Mouse (Mus musculus): ENCODE measurements around the gene Blnk. TPM values are rescaled to one million over a fixed set of nuclear protein-coding genes. Genes with fewer than 3 reads are reported as not detected.

Blnk gene
- polyA plus RNA-seq, 1 experiment from 2014 or later: 0.21 TPM

DNA sequence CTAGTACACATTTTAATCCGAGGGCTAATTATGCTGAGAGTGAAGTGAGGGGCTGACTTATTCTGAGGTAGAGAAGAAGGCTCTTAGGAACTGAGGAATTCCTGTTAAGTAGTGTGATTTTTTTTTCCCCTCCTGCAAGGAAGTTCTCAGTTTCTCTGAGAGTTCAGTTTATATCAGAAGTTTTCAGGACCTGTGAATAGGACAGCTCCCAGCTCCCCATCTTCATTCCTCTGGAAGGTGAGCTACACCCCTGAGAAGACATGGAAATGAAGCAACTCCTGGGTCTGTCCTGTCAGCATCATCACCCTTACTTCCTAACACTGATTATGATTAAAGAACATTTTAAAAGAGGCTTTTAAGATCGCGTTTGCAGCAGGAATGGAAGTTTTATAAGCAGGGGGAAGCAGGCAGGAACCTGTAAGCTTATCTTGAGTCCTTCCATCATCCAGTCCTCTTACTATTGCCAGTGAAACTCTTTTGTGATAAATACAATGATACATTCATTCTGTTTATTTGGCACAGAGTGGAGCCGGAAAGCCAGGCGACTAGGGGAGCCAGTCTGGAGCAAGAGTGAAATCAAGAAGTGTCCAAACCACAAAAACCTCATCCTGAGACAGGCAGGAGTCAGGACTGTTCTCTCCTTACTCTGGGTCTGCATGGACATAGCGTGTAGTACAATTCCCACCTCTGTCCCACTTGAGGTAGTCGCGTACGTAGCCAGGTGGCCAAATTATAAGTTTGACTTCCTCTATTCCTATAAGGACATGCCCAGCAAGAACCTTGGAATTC, 62.6 kb downstream of the Blnk start:
- no peaks in the 10 kb centered on the region for H3K27me3 ChIP-seq (ENCODE audit: control insufficient read depth, insufficient read depth, low read length)
- no peaks in the 10 kb centered on the region for H3K9me3 ChIP-seq (replicated peaks; ENCODE audit: control insufficient read depth, low read length)
- H3K4me2 ChIP-seq: no peak overlapping the region
- H3K4me1 ChIP-seq (ENCODE audit: control insufficient read depth, insufficient read depth, low read length): no peaks in the 10 kb centered on the region
- H3K9ac ChIP-seq (ENCODE audit: low read depth, low read length): no peak overlapping the region
- no peak overlapping the region for H3K4me3 ChIP-seq (ENCODE audit: low read depth, low read length)
- no peak for ATAC-seq (replicated peaks; ENCODE audit: insufficient number of reproducible peaks, low FRiP score, low TSS enrichment)
- no peaks in the 10 kb centered on the region for H3K36me3 ChIP-seq (ENCODE audit: control insufficient read depth, insufficient read depth, low read length)
- no peak overlapping the region for H3K27ac ChIP-seq (ENCODE audit: low read depth, low read length)
- 68% methylated on average over 9 of the region's 9 CpGs for WGBS (ENCODE audit: insufficient replicate concordance)

DNA sequence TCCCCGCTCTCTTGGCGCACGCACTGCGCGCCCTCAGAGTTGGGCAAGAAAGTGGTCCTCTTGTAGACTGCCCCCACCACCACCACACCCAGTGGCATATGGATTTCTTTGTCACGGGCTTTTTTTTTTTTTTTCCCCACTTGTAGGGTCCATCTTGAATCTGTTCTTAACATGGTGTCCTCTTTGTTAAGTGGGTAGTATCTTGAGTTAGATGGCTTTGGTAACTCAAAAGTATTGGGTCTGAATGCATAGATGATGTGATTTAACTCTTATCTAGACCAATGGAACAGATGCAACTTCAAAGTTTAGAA, 99.0 kb downstream of the Blnk start:
- Histone ChIP-seq H3K4me2 (peak overlapping the region; percentile 78), H3K4me3 (ENCODE audit: low read depth, low read length) (peak overlapping the region; percentile 72), H3K27me3 (ENCODE audit: control insufficient read depth, insufficient read depth, low read length) (peaks cover 6% of the 10 kb centered on the region), H3K9me3 (replicated peaks; ENCODE audit: control insufficient read depth, low read length) (peaks cover 3% of the 10 kb centered on the region; the same call in 1 of the 2 replicates), H3K36me3 (ENCODE audit: control insufficient read depth, insufficient read depth, low read length) (no peaks in the 10 kb centered on the region), H3K9ac (ENCODE audit: low read depth, low read length) (peak overlapping the region; percentile 90), H3K27ac (ENCODE audit: low read depth, low read length) (peak overlapping the region; percentile 94; the same call in 1 of the 2 replicates), H3K4me1 (ENCODE audit: control insufficient read depth, insufficient read depth, low read length) (no peaks in the 10 kb centered on the region)
- no peak for ATAC-seq (replicated peaks; ENCODE audit: insufficient number of reproducible peaks, low FRiP score, low TSS enrichment)
- WGBS (ENCODE audit: insufficient replicate concordance): 2% methylated on average over 6 of the region's 6 CpGs

DNA sequence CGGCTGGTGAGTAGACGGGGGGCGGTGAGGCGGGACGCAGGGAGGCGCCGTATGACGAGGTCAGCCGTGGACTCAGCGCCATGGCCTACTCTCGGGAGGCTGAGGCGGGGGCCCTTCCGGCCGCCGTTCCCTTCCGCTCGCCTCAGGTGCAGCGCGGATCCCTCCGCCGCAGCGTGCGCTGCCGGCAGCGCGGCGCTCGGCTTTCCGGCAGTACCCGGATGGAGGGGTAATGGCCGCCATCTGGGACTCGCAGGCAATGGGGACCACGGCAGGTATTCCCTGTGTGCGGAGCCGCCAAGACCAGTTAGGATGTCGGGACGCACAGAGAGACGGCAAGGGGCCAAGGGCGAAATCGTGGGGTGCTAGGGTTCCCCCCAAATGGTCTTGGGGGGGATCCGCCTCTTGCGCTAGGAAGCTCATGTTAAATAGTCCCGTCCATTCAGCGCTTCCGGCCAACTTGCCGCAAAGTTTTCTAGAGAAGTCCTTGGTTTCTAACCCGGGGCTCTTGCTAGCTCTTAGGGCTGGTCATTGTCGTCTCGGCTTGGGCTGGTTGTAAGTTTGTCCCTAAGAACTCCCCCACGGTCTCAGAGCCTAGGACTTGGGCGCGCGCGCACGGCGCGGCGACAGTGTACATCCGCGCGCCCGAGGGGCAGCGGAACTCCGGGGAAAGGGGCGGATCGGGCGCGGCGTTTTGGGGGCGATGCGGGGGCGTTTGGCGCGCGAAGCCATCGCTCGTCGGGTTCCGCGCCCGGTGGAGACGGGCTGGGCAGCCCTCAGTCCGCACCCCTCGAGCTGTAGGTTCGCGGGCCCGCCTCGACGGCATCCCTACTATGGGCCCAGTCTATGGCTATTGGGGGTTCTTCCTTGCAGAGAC, 99.6 kb downstream of the Blnk start, which contains the start of gene Zfp518a:
Gene Zfp518a (plus strand): TSS at position 187 of the 874 bp plus-strand sequence.
- H3K36me3 ChIP-seq (ENCODE audit: control insufficient read depth, insufficient read depth, low read length): no peaks in the 10 kb centered on the region

DNA sequence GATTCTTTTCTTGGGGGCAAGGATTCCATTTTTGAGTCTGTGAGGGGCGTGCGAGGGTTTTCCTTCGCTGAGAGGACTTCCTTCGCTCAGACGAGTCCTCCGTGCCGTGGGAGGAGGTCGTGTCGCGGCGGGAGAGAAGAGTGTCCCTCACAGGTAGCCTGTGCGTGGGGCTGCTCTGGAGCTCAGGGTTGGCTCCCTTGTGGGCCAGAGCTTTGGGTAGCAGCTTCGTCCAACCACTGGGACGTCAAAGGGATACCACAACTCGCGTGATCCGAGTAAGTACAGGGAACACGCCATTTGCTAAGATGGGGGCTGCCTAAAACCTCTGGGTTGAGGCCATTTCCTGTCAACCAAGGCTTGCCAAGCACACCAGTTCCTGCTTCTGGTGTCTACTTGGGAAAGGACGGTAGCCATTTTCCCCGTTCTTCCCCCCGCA, 100.2 kb downstream of the Blnk start:
- peaks cover 6% of the 10 kb centered on the region for H3K27me3 ChIP-seq (ENCODE audit: control insufficient read depth, insufficient read depth, low read length)
- no peaks in the 10 kb centered on the region for H3K4me1 ChIP-seq (ENCODE audit: control insufficient read depth, insufficient read depth, low read length)
- H3K4me3 ChIP-seq (ENCODE audit: low read depth, low read length): peak overlapping the region; percentile 72
- peak overlapping the region; percentile 94 for H3K27ac ChIP-seq (ENCODE audit: low read depth, low read length)
- peak; percentile 42; the same call in 1 of the 2 replicates for ATAC-seq (replicated peaks; ENCODE audit: insufficient number of reproducible peaks, low FRiP score, low TSS enrichment)
- WGBS (ENCODE audit: insufficient replicate concordance): 40% methylated on average over 21 of the region's 21 CpGs
- no peaks in the 10 kb centered on the region for H3K36me3 ChIP-seq (ENCODE audit: control insufficient read depth, insufficient read depth, low read length)
- peaks cover 3% of the 10 kb centered on the region; the same call in 1 of the 2 replicates for H3K9me3 ChIP-seq (replicated peaks; ENCODE audit: control insufficient read depth, low read length)
- peak overlapping the region; percentile 90 for H3K9ac ChIP-seq (ENCODE audit: low read depth, low read length)
- peak overlapping the region; percentile 78 for H3K4me2 ChIP-seq

More for the DNA sequence above, 99.6 kb downstream of the Blnk start, which contains the start of gene Zfp518a:
- Histone ChIP-seq H3K27me3 (ENCODE audit: control insufficient read depth, insufficient read depth, low read length) (peaks cover 6% of the 10 kb centered on the region), H3K4me2 (peak within 1 kb of the TSS; percentile 78), H3K4me1 (ENCODE audit: control insufficient read depth, insufficient read depth, low read length) (no peaks in the 10 kb centered on the region), H3K9ac (ENCODE audit: low read depth, low read length) (peak within 1 kb of the TSS; percentile 90), H3K27ac (ENCODE audit: low read depth, low read length) (peak within 1 kb of the TSS; percentile 94), H3K4me3 (ENCODE audit: low read depth, low read length) (peak within 1 kb of the TSS; percentile 72), H3K9me3 (replicated peaks; ENCODE audit: control insufficient read depth, low read length) (peaks cover 3% of the 10 kb centered on the region; the same call in 1 of the 2 replicates)
- ATAC-seq (replicated peaks; ENCODE audit: insufficient number of reproducible peaks, low FRiP score, low TSS enrichment): peak; percentile 85
- WGBS (ENCODE audit: insufficient replicate concordance): under 1% methylated on average over 89 of the region's 89 CpGs

DNA sequence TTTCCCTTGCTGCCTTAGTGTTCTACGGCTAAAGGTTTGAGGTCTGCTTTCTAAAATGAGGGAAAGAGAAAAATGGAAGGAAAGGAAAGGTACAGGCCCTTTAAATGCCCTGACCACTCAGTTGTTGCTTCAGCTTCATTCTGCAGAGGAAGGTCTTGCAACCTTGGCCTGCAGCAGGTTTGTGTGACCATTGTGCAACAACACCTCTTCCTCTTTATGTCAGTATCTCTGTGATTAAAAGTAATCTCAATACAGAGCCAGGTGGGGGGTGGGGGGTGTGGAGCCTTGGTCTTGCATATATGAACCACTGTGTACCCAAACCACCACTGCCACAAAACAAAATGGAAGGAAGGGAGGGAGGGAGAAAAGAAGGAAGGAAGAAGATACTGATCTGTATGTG, 105.4 kb downstream of the Blnk start:
- no peak overlapping the region for H3K27ac ChIP-seq (ENCODE audit: low read depth, low read length)
- H3K4me3 ChIP-seq (ENCODE audit: low read depth, low read length): no peak overlapping the region
- H3K27me3 ChIP-seq (ENCODE audit: control insufficient read depth, insufficient read depth, low read length): peaks cover 22% of the 10 kb centered on the region
- no peak overlapping the region for H3K9ac ChIP-seq (ENCODE audit: low read depth, low read length)
- no peak for ATAC-seq (replicated peaks; ENCODE audit: insufficient number of reproducible peaks, low FRiP score, low TSS enrichment)
- H3K9me3 ChIP-seq (replicated peaks; ENCODE audit: control insufficient read depth, low read length): peaks cover under 1% of the 10 kb centered on the region; the same call in 1 of the 2 replicates
- no peaks in the 10 kb centered on the region for H3K36me3 ChIP-seq (ENCODE audit: control insufficient read depth, insufficient read depth, low read length)
- H3K4me1 ChIP-seq (ENCODE audit: control insufficient read depth, insufficient read depth, low read length): no peaks in the 10 kb centered on the region
- 73% methylated on average over 1 of the region's 1 CpGs for WGBS (ENCODE audit: insufficient replicate concordance)
- no peak overlapping the region for H3K4me2 ChIP-seq

DNA sequence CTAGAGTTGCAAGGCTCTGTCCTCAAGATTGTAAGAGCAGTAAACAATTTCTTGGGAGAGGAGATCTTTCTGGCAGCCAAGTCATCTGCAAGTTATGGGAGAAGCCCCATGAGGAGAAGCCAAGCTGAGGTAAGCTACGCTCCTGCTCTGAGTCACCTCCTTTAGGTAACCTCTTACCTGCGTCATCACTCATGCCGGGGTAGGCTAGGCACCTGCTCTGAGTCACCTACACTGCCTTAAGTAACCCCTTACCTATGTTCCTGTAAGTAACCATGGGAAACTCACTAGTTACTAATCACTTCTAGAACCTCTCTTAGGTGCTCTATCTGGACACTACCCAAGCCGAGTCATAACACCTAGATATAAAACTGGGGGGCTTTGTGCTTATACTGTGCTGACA, 112.6 kb downstream of the Blnk start:
- peaks cover 39% of the 10 kb centered on the region for H3K27me3 ChIP-seq (ENCODE audit: control insufficient read depth, insufficient read depth, low read length)
- H3K27ac ChIP-seq (ENCODE audit: low read depth, low read length): no peak overlapping the region
- H3K9me3 ChIP-seq (replicated peaks; ENCODE audit: control insufficient read depth, low read length): no peaks in the 10 kb centered on the region
- no peak overlapping the region for H3K4me2 ChIP-seq
- H3K4me1 ChIP-seq (ENCODE audit: control insufficient read depth, insufficient read depth, low read length): no peaks in the 10 kb centered on the region
- WGBS (ENCODE audit: insufficient replicate concordance): 83% methylated on average over 4 of the region's 4 CpGs
- no peak for ATAC-seq (replicated peaks; ENCODE audit: insufficient number of reproducible peaks, low FRiP score, low TSS enrichment)
- no peak overlapping the region for H3K4me3 ChIP-seq (ENCODE audit: low read depth, low read length)
- no peaks in the 10 kb centered on the region for H3K36me3 ChIP-seq (ENCODE audit: control insufficient read depth, insufficient read depth, low read length)
- H3K9ac ChIP-seq (ENCODE audit: low read depth, low read length): no peak overlapping the region

Small RNAs within 50 kb of the gene (microRNA-seq; reads per million reads assigned to microRNA genes)
- 0.34 reads per million for gene Mir8092 (ENCODE audit: borderline number of aligned reads)

Other genes starting within 250 kb of the Blnk start
- 0.57 TPM in 1 of 2 replicates, not detected in the other for gene Cc2d2b, start 245.8 kb downstream of the Blnk start, polyA plus RNA-seq (2014; fragmentation: Nextera tagmentation; extraction: Ambion mirVana)
- 8.5 and 11.9 TPM in 2 replicates for gene Ccnj, start 163.3 kb downstream of the Blnk start, polyA plus RNA-seq (2014; fragmentation: Nextera tagmentation; extraction: Ambion mirVana)
- 9.1 and 11.7 TPM in 2 replicates for gene Zfp518a, start 99.8 kb downstream of the Blnk start, polyA plus RNA-seq (2014; fragmentation: Nextera tagmentation; extraction: Ambion mirVana)
- not detected in 2 replicates for gene Dntt, start 34.7 kb upstream of the Blnk start, polyA plus RNA-seq (2014; fragmentation: Nextera tagmentation; extraction: Ambion mirVana)
- 0.21 TPM in 1 of 2 replicates, not detected in the other for gene Opalin, start 82.6 kb upstream of the Blnk start, polyA plus RNA-seq (2014; fragmentation: Nextera tagmentation; extraction: Ambion mirVana)
- gene Tll2, start 212.3 kb upstream of the Blnk start, polyA plus RNA-seq (2014; fragmentation: Nextera tagmentation; extraction: Ambion mirVana): not detected in 2 replicates

Measured in heart, embryonic 11.5 days (tissue).